Mouse (Mus musculus) brain, embryonic 14.5 days (tissue): Measurements from ENCODE around the gene Cldn11.

Experiments used
- CTCF ChIP-seq: fragments of 200-500 bp; IDR thresholded peaks from 2 replicates; pipeline ENCODE4 v1.5.1; 2012; ENCODE audit warnings: inconsistent platforms, mild to moderate bottlenecking, moderate library complexity, borderline replicate concordance; ENCODE audit not compliant: insufficient read depth, insufficient read length; ENCODE audit errors: extremely low read depth
- POLR2A ChIP-seq: fragments of 200-500 bp; IDR thresholded peaks from 2 replicates; pipeline ENCODE4 v1.6.1; 2012; ENCODE audit warnings: mild to moderate bottlenecking, inconsistent platforms, borderline replicate concordance; ENCODE audit not compliant: poor library complexity, insufficient read depth, insufficient read length, severe bottlenecking; ENCODE audit errors: extremely low read depth

GRCm38 (mm10) chr3:31106597-31106996 is 43.1 kb upstream of the Cldn11 start:
- TF ChIP-seq CTCF (no peak), POLR2A (no peak)
